Mouse (Mus musculus) lung, postnatal 0 days (tissue): ENCODE data around the gene Lrrc45.

Source experiments
- CTCF ChIP-seq: IDR thresholded peaks from 2 replicates; pipeline ENCODE4 v1.5.1; 2016; ENCODE audit warnings: antibody characterized with exemption, mild to moderate bottlenecking
- EP300 ChIP-seq: IDR thresholded peaks from 2 replicates; pipeline ENCODE4 v1.6.1; 2016; ENCODE audit warnings: antibody characterized with exemption, mild to moderate bottlenecking, control low read depth

- TF ChIP-seq CTCF (no peak), EP300 (no peak)
These were observed at the start of gene Lrrc45, which contains the start of gene Cenpx for GRCm38 (mm10) chr11:120713580-120714518.
